Mouse (Mus musculus) forebrain, embryonic 16.5 days (tissue): Measurements from ENCODE around the gene Cmip. TPM values are rescaled to one million over a fixed set of nuclear protein-coding genes. Genes with fewer than 3 reads are reported as not detected.
A peak's percentile ranks its signal among the peaks of the same experiment; 100 is the strongest.

ENCODE experiments used
- ATAC-seq: fragments of 200-750 bp; cut with Nextera tagmentation; 2 replicates; pipeline ENCODE4 v1.8.0; 2017; ENCODE audit warnings: mild to moderate bottlenecking, moderate library complexity
- H3K27ac ChIP-seq: fragments of 300-500 bp; sonication (generic); 2 replicates; pipeline ENCODE4 v1.5.1; 2014; ENCODE audit warnings: low read length, control low read depth
- H3K27me3 ChIP-seq: fragments of 300-500 bp; sonication (generic); replicated peaks from 2 replicates; pipeline ENCODE4 v1.6.1; 2014; ENCODE audit warnings: low read length; ENCODE audit not compliant: control insufficient read depth, insufficient read depth
- H3K36me3 ChIP-seq: fragments of 300-500 bp; sonication (generic); 2 replicates; pipeline ENCODE4 v1.6.1; 2014; ENCODE audit not compliant: control insufficient read depth, insufficient read depth
- H3K4me1 ChIP-seq: fragments of 300-500 bp; sonication (generic); replicated peaks from 2 replicates; pipeline ENCODE4 v1.6.1; 2014; ENCODE audit warnings: low read length; ENCODE audit not compliant: control insufficient read depth, insufficient read depth
- H3K4me2 ChIP-seq: fragments of 300-500 bp; sonication (generic); 2 replicates; pipeline ENCODE4 v1.6.1; 2014; ENCODE audit warnings: mild to moderate bottlenecking, low read length, control low read depth
- H3K4me3 ChIP-seq: fragments of 300-500 bp; sonication (generic); replicated peaks from 2 replicates; pipeline ENCODE4 v1.5.1; 2014; ENCODE audit warnings: mild to moderate bottlenecking, low read length, control low read depth
- H3K9ac ChIP-seq: fragments of 300-500 bp; sonication (generic); replicated peaks from 2 replicates; pipeline ENCODE4 v1.6.1; 2014; ENCODE audit warnings: low read depth, low read length, control low read depth
- H3K9me3 ChIP-seq: fragments of 300-500 bp; sonication (generic); 2 replicates; pipeline ENCODE4 v1.6.1; 2016; ENCODE audit warnings: low read length; ENCODE audit not compliant: control insufficient read depth
- WGBS: fragments of 180-500 bp; shearing (Covaris S2); extraction: QIAGEN DNeasy Blood & Tissue Kit; methylation state at CpG from one replicate; pipeline ENCODE4 v1.1.7; 2014; 5-methylcytosine and 5-hydroxymethylcytosine counted together
- polyA plus RNA-seq: library from polyadenylated mRNA; unstranded; fragments of >200 nt; fragmentation: Nextera tagmentation; extraction: Ambion mirVana; gene quantifications from 2 replicates; pipeline ENCODE4 v1.2.1, GENCODE M21; 2015

The Cmip gene
- polyA plus RNA-seq, 1 experiment from 2014 or later: 98.1 TPM

DNA sequence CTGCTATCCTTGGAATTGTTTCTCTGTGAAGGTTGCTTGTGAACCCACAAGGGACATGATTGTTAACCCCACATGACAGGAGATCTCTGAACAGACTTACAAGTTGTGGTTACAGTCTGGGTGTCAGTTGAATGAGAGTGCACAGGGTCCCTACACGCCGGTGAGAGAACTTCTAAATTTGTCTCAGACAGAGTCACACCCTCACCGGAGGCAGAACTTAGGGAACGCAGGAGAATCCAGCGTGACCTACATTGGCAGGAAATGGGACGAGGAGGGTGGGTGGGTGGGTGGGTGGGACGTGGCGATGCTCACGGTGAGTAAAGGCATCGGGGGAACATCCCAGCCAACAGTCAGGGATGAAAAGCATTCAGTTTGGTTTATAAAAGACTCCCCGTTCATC, 88.0 kb downstream of the Cmip start:
- H3K27me3 ChIP-seq: no peaks in the 10 kb centered on the region
- WGBS: 87% methylated on average over 11 of the region's 11 CpGs
- ATAC-seq: no peak
- H3K4me1 ChIP-seq: peaks cover 19% of the 10 kb centered on the region
- no peak overlapping the region for H3K27ac ChIP-seq
- H3K4me3 ChIP-seq: no peak overlapping the region
- no peaks in the 10 kb centered on the region for H3K36me3 ChIP-seq
- no peak overlapping the region for H3K4me2 ChIP-seq
- H3K9me3 ChIP-seq: no peaks in the 10 kb centered on the region
- H3K9ac ChIP-seq: no peak overlapping the region

DNA sequence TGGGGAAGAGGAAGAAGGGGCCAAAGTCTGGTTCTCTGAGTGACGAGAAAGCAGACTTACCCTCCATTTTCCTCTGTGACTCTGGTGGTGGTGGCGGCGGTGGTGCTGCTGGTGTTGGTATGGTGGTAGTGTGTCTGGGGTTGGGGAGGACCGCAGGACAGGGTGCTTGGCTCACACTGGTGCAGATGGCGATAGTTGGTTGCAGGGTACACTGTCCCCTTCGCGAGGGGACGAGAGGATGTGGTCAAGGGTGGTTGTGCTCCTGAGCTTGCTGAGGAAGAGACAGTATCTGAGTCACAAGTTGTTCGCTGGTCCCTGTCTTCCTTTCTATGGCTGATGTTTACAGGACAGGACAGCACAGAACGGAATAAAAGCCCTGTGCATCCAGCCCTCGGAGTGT, 88.5 kb downstream of the Cmip start:
- 94% methylated on average over 11 of the region's 11 CpGs for WGBS

GRCm38 (mm10) chr8:117347556-117347955, 90.7 kb downstream of the Cmip start:
- Histone ChIP-seq H3K9ac (no peak overlapping the region), H3K9me3 (no peaks in the 10 kb centered on the region), H3K4me2 (no peak overlapping the region), H3K4me3 (no peak overlapping the region), H3K4me1 (peaks cover 19% of the 10 kb centered on the region), H3K27me3 (no peaks in the 10 kb centered on the region), H3K36me3 (no peaks in the 10 kb centered on the region), H3K27ac (no peak overlapping the region)
- 32% methylated on average over 4 of the region's 4 CpGs for WGBS
- ATAC-seq: peak; percentile 8; the same call in 1 of the 2 replicates

More for the DNA sequence above, 88.5 kb downstream of the Cmip start:
- Histone ChIP-seq H3K4me1 (peaks cover 19% of the 10 kb centered on the region), H3K36me3 (no peaks in the 10 kb centered on the region), H3K9ac (no peak overlapping the region), H3K27ac (no peak overlapping the region), H3K9me3 (no peaks in the 10 kb centered on the region), H3K27me3 (no peaks in the 10 kb centered on the region), H3K4me3 (no peak overlapping the region), H3K4me2 (no peak overlapping the region)
- ATAC-seq: no peak

GRCm38 (mm10) chr8:117348718-117349394, 92.0 kb downstream of the Cmip start:
- 42% methylated on average over 11 of the region's 11 CpGs for WGBS

DNA sequence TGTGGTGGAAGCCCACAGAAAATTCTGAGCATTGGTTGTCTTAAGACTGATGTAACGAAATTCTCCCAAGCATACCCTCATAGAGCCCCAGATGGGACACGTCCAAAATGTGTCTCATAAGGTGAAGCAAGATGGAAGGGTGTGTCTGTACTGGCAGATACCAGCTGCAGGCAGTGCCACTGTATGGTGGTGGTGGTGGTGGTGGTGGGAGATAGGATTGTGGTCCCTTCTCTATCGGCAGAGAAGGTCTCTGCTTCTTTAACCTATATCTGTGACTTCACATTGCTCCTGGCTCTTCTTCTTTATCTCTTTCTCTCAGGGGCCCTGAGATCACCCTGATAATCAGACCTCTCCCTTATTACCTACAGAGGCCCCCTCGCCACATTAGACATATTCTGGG, 92.7 kb downstream of the Cmip start:
- H3K36me3 ChIP-seq: no peaks in the 10 kb centered on the region
- no peak overlapping the region for H3K9ac ChIP-seq
- H3K27ac ChIP-seq: no peak overlapping the region
- H3K4me3 ChIP-seq: no peak overlapping the region
- no peaks in the 10 kb centered on the region for H3K9me3 ChIP-seq
- no peak overlapping the region for H3K4me2 ChIP-seq
- no peak for ATAC-seq
- H3K4me1 ChIP-seq: peaks cover 19% of the 10 kb centered on the region
- WGBS: 93% methylated on average over 4 of the region's 4 CpGs
- H3K27me3 ChIP-seq: no peaks in the 10 kb centered on the region

More at GRCm38 (mm10) chr8:117348718-117349394, 92.0 kb downstream of the Cmip start:
- Histone ChIP-seq H3K27me3 (no peaks in the 10 kb centered on the region), H3K4me3 (no peak overlapping the region), H3K36me3 (no peaks in the 10 kb centered on the region), H3K4me2 (no peak overlapping the region), H3K4me1 (peaks cover 19% of the 10 kb centered on the region), H3K27ac (no peak overlapping the region), H3K9ac (no peak overlapping the region), H3K9me3 (no peaks in the 10 kb centered on the region)
- no peak for ATAC-seq

- H3K4me3 ChIP-seq: no peak overlapping the region
- no peak overlapping the region for H3K9ac ChIP-seq
- H3K4me2 ChIP-seq: no peak overlapping the region
- H3K36me3 ChIP-seq: no peaks in the 10 kb centered on the region
- H3K27ac ChIP-seq: no peak overlapping the region
- WGBS: 95% methylated on average over 4 of the region's 4 CpGs
- H3K4me1 ChIP-seq: peaks cover 29% of the 10 kb centered on the region
- ATAC-seq: no peak
- no peaks in the 10 kb centered on the region for H3K27me3 ChIP-seq
- no peaks in the 10 kb centered on the region for H3K9me3 ChIP-seq
Measured at GRCm38 (mm10) chr8:117352098-117352497, 95.2 kb downstream of the Cmip start.

DNA sequence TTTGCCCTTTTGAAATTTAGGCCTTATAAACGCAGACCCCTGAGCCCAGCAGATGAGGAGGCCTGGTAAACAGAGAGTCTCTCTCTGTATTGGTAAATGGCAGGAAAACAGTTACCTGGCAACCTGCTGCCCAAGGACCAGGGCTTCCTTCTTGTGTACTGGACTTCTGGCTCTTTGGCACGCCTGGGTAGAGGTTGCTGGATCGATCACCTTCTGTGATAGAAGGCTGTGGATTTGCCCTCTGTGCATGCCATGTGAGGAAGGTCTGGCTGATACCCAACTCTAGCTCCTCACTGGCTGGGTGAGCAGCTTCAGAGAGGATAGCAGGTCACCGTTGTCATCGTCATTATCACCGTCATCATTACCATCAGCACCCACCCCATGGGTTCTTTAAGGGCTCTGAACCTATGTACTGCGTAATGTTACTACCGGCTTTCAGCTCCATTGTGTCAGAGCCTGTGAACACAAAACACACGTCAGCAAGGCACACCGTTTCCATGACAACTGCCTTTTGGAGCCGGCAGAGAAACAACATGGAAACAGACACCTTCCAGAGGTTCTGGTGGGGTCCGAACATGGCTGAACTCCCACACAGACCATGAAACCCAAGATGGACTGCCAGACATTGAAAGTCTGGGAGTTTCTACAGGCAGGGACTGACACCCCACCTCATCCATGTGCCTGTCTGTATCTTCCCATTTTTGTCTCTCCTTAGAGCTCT, 98.4 kb downstream of the Cmip start:
- Histone ChIP-seq H3K4me1 (peaks cover 10% of the 10 kb centered on the region), H3K4me3 (no peak overlapping the region), H3K27me3 (no peaks in the 10 kb centered on the region), H3K4me2 (no peak overlapping the region), H3K9ac (no peak overlapping the region), H3K36me3 (no peaks in the 10 kb centered on the region), H3K27ac (no peak overlapping the region), H3K9me3 (no peaks in the 10 kb centered on the region)
- no peak for ATAC-seq
- WGBS: 65% methylated on average over 12 of the region's 12 CpGs

DNA sequence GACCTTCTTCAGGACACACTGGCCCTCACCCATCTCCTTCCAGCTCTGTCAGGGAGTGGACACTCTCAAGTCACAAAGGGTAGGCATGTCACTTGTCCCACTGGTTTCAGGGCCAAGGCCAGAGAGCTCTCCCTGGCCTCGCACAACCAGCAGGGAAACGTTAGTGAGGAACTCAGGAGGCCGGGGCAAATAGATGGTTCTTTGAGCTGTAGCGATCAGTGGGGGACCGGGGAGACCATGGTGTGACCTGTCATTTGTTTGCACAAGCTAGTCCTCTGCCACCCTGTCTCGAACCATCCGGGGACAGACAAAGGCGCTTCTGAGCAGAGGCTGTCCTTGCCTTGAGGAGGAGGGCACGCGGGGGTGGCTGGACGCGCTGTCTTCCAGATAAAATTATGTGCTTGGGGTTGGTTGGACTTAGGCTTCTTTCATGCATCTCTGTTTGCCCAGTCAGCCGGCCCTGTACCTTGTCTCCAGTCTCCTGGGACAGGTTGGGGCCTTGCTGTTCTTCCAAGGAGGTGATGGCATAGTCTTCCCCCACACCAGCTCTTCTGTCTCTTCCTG, 99.3 kb downstream of the Cmip start:
- Histone ChIP-seq H3K27me3 (no peaks in the 10 kb centered on the region), H3K27ac (no peak overlapping the region), H3K9me3 (no peaks in the 10 kb centered on the region), H3K4me1 (peaks cover 10% of the 10 kb centered on the region), H3K4me2 (no peak overlapping the region), H3K9ac (no peak overlapping the region), H3K36me3 (no peaks in the 10 kb centered on the region), H3K4me3 (no peak overlapping the region)
- 97% methylated on average over 13 of the region's 13 CpGs for WGBS
- no peak for ATAC-seq
